Mouse (Mus musculus) intestine, embryonic 15.5 days (tissue): ENCODE measurements around the gene Ociad1. TPM values are rescaled to one million over a fixed set of nuclear protein-coding genes. Genes with fewer than 3 reads are reported as not detected.

Source experiments
- ATAC-seq: fragments of 200-750 bp; cut with Nextera tagmentation; 2 replicates; pipeline ENCODE4 v1.8.0; 2017; ENCODE audit warnings: moderate TSS enrichment, moderate library complexity
- H3K27ac ChIP-seq: fragments of 300-500 bp; sonication (generic); 2 replicates; pipeline ENCODE4 v1.5.1; 2015; ENCODE audit warnings: mild to moderate bottlenecking, inconsistent platforms
- H3K27me3 ChIP-seq: fragments of 300-500 bp; sonication (generic); replicated peaks from 2 replicates; pipeline ENCODE4 v1.6.1; 2015; ENCODE audit warnings: inconsistent platforms
- H3K36me3 ChIP-seq: fragments of 300-500 bp; sonication (generic); 2 replicates; pipeline ENCODE4 v1.6.1; 2015; ENCODE audit warnings: inconsistent platforms
- H3K4me1 ChIP-seq: fragments of 300-500 bp; sonication (generic); replicated peaks from 2 replicates; pipeline ENCODE4 v1.6.1; 2015; ENCODE audit warnings: inconsistent platforms
- H3K4me2 ChIP-seq: fragments of 300-500 bp; sonication (generic); replicated peaks from 2 replicates; pipeline ENCODE4 v1.6.1; 2015; ENCODE audit warnings: mild to moderate bottlenecking, inconsistent platforms
- H3K4me3 ChIP-seq: fragments of 300-500 bp; sonication (generic); replicated peaks from 2 replicates; pipeline ENCODE4 v1.5.1; 2015; ENCODE audit warnings: inconsistent platforms
- H3K9ac ChIP-seq: fragments of 300-500 bp; sonication (generic); 2 replicates; pipeline ENCODE4 v1.6.1; 2015; ENCODE audit warnings: inconsistent platforms
- H3K9me3 ChIP-seq: fragments of 300-500 bp; sonication (generic); 2 replicates; pipeline ENCODE4 v1.6.1; 2016; ENCODE audit warnings: inconsistent platforms
- WGBS: fragments of 180-500 bp; shearing (Covaris S2); methylation state at CpG from one replicate; pipeline ENCODE4 v1.1.7; 2015; 5-methylcytosine and 5-hydroxymethylcytosine counted together
- polyA plus RNA-seq: library from polyadenylated mRNA; unstranded; fragments of >200 nt; fragmentation: Nextera tagmentation; extraction: Ambion mirVana; gene quantifications from 2 replicates; pipeline ENCODE4 v1.2.1, GENCODE M21; 2015

Ociad1 gene
- polyA plus RNA-seq, 1 experiment from 2014 or later: 246 TPM

DNA sequence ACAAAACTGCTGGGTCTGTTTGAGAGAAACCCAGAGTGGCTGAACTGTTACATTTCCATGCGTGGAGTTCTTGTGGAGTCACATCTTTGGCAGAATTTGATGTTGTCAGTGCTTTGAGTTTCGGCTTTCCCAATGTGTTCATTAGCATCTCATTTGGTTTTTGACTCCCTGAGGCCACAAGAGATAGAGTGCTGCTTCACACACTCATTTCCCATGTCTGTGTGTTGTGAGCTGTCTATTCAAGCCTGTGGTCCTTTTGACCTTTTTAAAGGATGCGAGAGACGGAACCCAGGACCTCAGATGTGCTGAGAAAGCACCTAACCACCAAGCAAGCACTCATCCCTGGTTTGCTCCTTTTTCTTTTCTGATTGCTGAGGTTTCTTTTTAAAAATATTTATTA, 52.7 kb downstream of the Ociad1 start:
- Histone ChIP-seq H3K4me1 (peaks cover 5% of the 10 kb centered on the region; the same call in 1 of the 2 replicates), H3K27ac (no peak overlapping the region), H3K9ac (no peak overlapping the region), H3K36me3 (no peaks in the 10 kb centered on the region), H3K27me3 (no peaks in the 10 kb centered on the region), H3K9me3 (no peaks in the 10 kb centered on the region), H3K4me2 (no peak overlapping the region), H3K4me3 (no peak overlapping the region)
- 91% methylated on average over 4 of the region's 4 CpGs for WGBS
- no peak for ATAC-seq

DNA sequence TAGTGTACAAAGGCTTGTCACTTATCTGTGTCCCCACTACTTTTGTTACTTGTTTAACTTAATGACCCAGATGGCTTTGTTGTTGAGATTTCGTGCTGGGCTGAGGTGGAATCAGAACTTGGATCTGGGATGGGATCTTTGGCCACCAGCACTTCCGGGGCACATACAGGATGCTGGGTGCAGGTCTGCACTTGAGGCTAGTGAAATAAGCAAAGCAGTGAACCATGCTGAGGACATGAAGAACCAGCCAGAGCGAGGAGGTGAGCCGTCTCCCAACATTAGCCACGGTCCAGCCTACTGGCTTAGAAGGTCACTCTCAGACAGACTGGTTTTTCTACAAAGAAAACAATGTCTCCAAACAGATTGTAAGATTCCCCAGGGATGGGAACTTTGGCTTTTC, 56.9 kb downstream of the Ociad1 start:
- no peaks in the 10 kb centered on the region for H3K36me3 ChIP-seq
- H3K27me3 ChIP-seq: no peaks in the 10 kb centered on the region
- peaks cover 14% of the 10 kb centered on the region for H3K4me1 ChIP-seq
- H3K9ac ChIP-seq: no peak overlapping the region
- no peak overlapping the region for H3K4me3 ChIP-seq
- no peak overlapping the region for H3K27ac ChIP-seq
- no peaks in the 10 kb centered on the region for H3K9me3 ChIP-seq
- H3K4me2 ChIP-seq: no peak overlapping the region
- no peak for ATAC-seq
- WGBS: 40% methylated on average over 5 of the region's 5 CpGs

- WGBS: 75% methylated on average over 1 of the region's 1 CpGs
- no peak overlapping the region for H3K9ac ChIP-seq
- H3K27ac ChIP-seq: peak overlapping the region; percentile 44; the same call in 1 of the 2 replicates
- H3K27me3 ChIP-seq: no peaks in the 10 kb centered on the region
- H3K4me3 ChIP-seq: no peak overlapping the region
- H3K9me3 ChIP-seq: no peaks in the 10 kb centered on the region
- ATAC-seq: peak; percentile 18; the same call in 1 of the 2 replicates
- no peaks in the 10 kb centered on the region for H3K36me3 ChIP-seq
- no peak overlapping the region for H3K4me2 ChIP-seq
- peaks cover 17% of the 10 kb centered on the region for H3K4me1 ChIP-seq
Observed at GRCm38 (mm10) chr5:73351796-73352195, 59.2 kb downstream of the Ociad1 start.

GRCm38 (mm10) chr5:73353519-73353918, 60.9 kb downstream of the Ociad1 start:
- no peaks in the 10 kb centered on the region for H3K9me3 ChIP-seq
- WGBS: 28% methylated on average over 7 of the region's 7 CpGs
- ATAC-seq: peak; percentile 21
- no peak overlapping the region for H3K9ac ChIP-seq
- no peaks in the 10 kb centered on the region for H3K27me3 ChIP-seq
- H3K27ac ChIP-seq: peak overlapping the region; percentile 74
- H3K4me3 ChIP-seq: no peak overlapping the region
- peaks cover 16% of the 10 kb centered on the region for H3K4me1 ChIP-seq
- H3K36me3 ChIP-seq: no peaks in the 10 kb centered on the region
- no peak overlapping the region for H3K4me2 ChIP-seq

DNA sequence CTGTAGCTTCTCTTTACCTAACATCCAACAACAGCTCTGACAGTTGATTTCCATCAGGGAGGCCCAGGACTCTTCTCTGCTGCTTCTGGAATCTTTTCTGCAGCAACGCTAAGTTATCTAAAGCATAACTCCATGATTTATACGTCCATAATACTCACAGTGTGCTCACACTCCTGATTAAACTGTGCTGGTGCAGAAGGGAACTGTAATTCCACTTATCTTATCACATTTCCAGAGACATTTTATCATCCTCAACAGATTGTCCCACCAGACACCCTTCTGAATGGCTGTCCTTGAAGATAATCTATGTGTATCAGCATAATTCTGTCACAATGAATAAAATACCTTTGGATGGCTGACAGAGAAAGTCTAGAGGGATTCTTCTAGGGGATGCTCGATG, 61.4 kb downstream of the Ociad1 start:
- H3K4me2 ChIP-seq: no peak overlapping the region
- H3K4me1 ChIP-seq: peaks cover 14% of the 10 kb centered on the region
- 36% methylated on average over 3 of the region's 3 CpGs for WGBS
- no peaks in the 10 kb centered on the region for H3K36me3 ChIP-seq
- H3K9me3 ChIP-seq: no peaks in the 10 kb centered on the region
- no peaks in the 10 kb centered on the region for H3K27me3 ChIP-seq
- ATAC-seq: no peak
- H3K27ac ChIP-seq: peak overlapping the region; percentile 74; the same call in 1 of the 2 replicates
- H3K4me3 ChIP-seq: no peak overlapping the region
- no peak overlapping the region for H3K9ac ChIP-seq

DNA sequence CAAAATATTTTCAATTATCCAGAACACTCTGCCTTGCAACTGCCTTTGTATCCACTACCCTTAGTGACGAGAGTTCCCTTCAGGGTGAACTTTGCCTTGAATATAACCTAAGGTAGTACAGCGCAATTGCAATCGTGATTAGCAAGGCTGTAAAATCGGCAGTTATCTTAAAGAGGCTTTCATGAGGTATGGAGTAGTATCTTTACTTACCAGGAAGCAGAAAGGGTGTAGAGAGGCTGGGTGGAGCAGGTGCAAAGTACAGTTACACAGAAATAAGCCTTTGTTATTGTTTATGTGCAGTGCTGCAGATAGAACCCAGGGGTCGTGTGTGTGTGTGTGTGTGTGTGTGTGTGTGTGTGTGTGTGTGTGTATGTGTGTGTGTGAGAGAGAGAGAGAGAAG, 62.8 kb downstream of the Ociad1 start:
- Histone ChIP-seq H3K9ac (no peak overlapping the region), H3K9me3 (no peaks in the 10 kb centered on the region), H3K27me3 (no peaks in the 10 kb centered on the region), H3K4me2 (no peak overlapping the region), H3K4me3 (no peak overlapping the region), H3K36me3 (no peaks in the 10 kb centered on the region), H3K27ac (peak overlapping the region; percentile 74; the same call in 1 of the 2 replicates), H3K4me1 (peaks cover 24% of the 10 kb centered on the region)
- peak; percentile 82 for ATAC-seq
- 47% methylated on average over 5 of the region's 5 CpGs for WGBS

DNA sequence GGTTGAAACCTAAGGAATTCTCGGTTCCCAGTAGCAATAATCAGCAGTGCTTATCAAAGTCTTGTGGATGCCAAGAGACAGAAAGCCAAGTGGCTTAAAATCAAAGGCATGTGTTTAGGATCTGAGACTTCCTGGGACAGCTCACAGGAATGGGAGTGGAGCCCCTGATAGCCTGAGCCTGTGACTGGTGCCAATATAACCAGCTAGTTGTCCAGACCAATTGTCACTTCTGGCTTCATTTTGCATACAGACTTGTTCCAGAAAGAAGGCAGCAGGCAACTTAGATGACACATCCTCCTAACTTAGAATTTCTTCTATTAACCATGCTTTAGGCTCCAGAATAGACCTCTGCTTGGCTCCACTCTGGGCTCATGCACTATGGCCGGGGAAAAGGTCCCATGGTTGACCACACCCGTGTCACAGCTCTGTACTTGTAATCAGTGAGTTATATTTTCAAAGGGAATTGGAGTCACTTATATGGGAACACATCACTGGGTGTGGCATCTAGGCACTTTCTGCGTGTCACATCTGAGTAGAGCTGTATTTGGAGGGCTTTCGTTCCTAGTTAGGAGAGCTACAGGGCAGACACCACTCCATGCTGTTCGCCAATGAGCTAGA, 66.7 kb downstream of the Ociad1 start:
- Histone ChIP-seq H3K4me1 (peaks cover 15% of the 10 kb centered on the region), H3K27ac (peak overlapping the region; percentile 75), H3K27me3 (no peaks in the 10 kb centered on the region), H3K4me3 (no peak overlapping the region), H3K36me3 (no peaks in the 10 kb centered on the region), H3K4me2 (peak overlapping the region; percentile 51), H3K9ac (no peak overlapping the region), H3K9me3 (no peaks in the 10 kb centered on the region)
- WGBS: 59% methylated on average over 6 of the region's 6 CpGs
- ATAC-seq: peak; percentile 41

DNA sequence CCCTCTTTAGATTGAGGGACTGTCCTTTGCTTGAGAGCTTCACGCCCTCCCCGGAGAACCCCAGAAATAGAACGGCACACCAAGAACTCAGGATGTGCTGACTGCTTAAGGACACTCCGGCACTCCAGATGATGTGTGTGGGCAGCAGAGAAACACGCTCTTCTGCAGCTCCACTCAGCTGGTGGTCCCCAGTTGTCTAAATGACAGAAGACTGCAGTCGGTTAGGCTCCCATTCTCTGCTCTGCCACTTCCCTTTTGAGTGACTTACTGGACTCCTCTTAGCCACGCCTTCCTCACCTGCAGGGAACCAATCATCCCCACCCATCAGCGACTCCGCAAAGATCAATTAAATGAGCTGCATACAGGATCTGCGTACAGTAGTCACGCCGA, 67.2 kb downstream of the Ociad1 start:
- H3K4me3 ChIP-seq: no peak overlapping the region
- H3K4me2 ChIP-seq: peak overlapping the region; percentile 51
- ATAC-seq: peak; percentile 44
- H3K27ac ChIP-seq: peak overlapping the region; percentile 75
- no peaks in the 10 kb centered on the region for H3K27me3 ChIP-seq
- no peaks in the 10 kb centered on the region for H3K36me3 ChIP-seq
- WGBS: 34% methylated on average over 12 of the region's 12 CpGs
- H3K4me1 ChIP-seq: peaks cover 10% of the 10 kb centered on the region
- no peaks in the 10 kb centered on the region for H3K9me3 ChIP-seq
- H3K9ac ChIP-seq: no peak overlapping the region

- H3K27ac ChIP-seq: no peak overlapping the region
- H3K36me3 ChIP-seq: no peaks in the 10 kb centered on the region
- H3K4me3 ChIP-seq: no peak overlapping the region
- no peak overlapping the region for H3K9ac ChIP-seq
- no peak for ATAC-seq
- 28% methylated on average over 12 of the region's 12 CpGs for WGBS
- peak overlapping the region; percentile 51 for H3K4me2 ChIP-seq
- H3K4me1 ChIP-seq: peaks cover 10% of the 10 kb centered on the region
- no peaks in the 10 kb centered on the region for H3K9me3 ChIP-seq
- no peaks in the 10 kb centered on the region for H3K27me3 ChIP-seq
Observed at GRCm38 (mm10) chr5:73360240-73360639, 67.7 kb downstream of the Ociad1 start.

DNA sequence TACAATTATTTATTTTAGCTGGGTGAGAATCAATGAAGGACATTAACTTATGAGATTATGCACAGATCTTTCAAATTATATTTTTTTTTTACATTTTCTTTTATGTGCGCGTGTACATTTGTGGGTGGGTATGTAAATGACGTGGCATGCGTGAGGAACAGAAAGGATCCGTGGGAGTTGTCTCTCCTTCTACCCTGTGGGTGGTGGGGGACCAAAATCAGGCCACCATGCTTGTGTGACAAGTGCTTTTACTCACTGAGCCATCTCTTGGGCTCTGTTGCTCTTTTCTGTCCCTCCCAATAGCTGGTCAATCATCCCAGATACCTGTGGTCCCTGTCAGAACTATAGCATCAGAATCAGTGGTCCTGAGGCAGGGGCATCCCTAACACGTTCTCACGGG, 69.8 kb downstream of the Ociad1 start:
- Histone ChIP-seq H3K27ac (no peak overlapping the region), H3K36me3 (no peaks in the 10 kb centered on the region), H3K27me3 (no peaks in the 10 kb centered on the region), H3K4me1 (peaks cover 10% of the 10 kb centered on the region), H3K9me3 (no peaks in the 10 kb centered on the region), H3K4me3 (no peak overlapping the region), H3K4me2 (no peak overlapping the region), H3K9ac (no peak overlapping the region)
- ATAC-seq: no peak
- WGBS: 83% methylated on average over 7 of the region's 7 CpGs

DNA sequence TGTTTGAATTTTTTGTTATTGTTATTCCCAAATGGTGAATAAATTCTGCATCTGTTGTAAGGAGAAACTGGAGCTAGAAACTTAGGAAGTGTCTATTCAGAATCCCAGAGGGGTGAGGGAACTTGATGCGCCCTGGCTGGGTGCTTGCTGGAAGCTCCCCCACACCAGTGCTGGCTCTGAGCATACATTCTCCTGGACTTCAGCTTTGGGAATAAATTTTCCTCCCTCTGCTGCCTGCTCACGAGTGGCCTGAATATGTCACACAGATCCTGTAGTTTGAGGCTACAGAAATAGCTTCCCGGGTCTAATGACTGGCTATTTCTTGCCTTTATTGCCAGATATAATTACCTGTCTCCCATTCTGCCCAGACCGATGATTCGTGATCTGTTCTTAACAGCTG, 70.2 kb downstream of the Ociad1 start:
- Histone ChIP-seq H3K9me3 (no peaks in the 10 kb centered on the region), H3K27ac (no peak overlapping the region), H3K4me1 (peaks cover 10% of the 10 kb centered on the region), H3K36me3 (no peaks in the 10 kb centered on the region), H3K4me3 (no peak overlapping the region), H3K27me3 (no peaks in the 10 kb centered on the region), H3K9ac (no peak overlapping the region), H3K4me2 (no peak overlapping the region)
- WGBS: 67% methylated on average over 5 of the region's 5 CpGs
- ATAC-seq: no peak
